Mouse (Mus musculus) hindbrain, embryonic 11.5 days (tissue): Measurements from ENCODE around the gene Acer2. TPM values are rescaled to one million over a fixed set of nuclear protein-coding genes. Genes with fewer than 3 reads are reported as not detected.

Experiments
- ATAC-seq: fragments of 200-750 bp; cut with Nextera tagmentation; 2 replicates; pipeline ENCODE4 v1.8.0; 2017; ENCODE audit warnings: mild to moderate bottlenecking, moderate TSS enrichment, moderate library complexity; ENCODE audit not compliant: low FRiP score
- DNase-seq: peaks from one replicate; pipeline ENCODE4 v3.0.0-alpha.2; 2015; ENCODE audit warnings: low spot score
- H3K27ac ChIP-seq: fragments of 300-500 bp; sonication (generic); 2 replicates; pipeline ENCODE4 v1.5.1; 2014; ENCODE audit warnings: mild to moderate bottlenecking, low read depth, low read length
- H3K27me3 ChIP-seq: fragments of 300-500 bp; sonication (generic); 2 replicates; pipeline ENCODE4 v1.6.1; 2014; ENCODE audit warnings: mild to moderate bottlenecking, low read length, moderate library complexity, mixed read lengths; ENCODE audit not compliant: control insufficient read depth, insufficient read depth
- H3K36me3 ChIP-seq: fragments of 300-500 bp; sonication (generic); 2 replicates; pipeline ENCODE4 v1.6.1; 2014; ENCODE audit warnings: mild to moderate bottlenecking, low read length, moderate library complexity, mixed read lengths; ENCODE audit not compliant: control insufficient read depth, insufficient read depth
- H3K4me1 ChIP-seq: fragments of 300-500 bp; sonication (generic); replicated peaks from 2 replicates; pipeline ENCODE4 v1.6.1; 2014; ENCODE audit warnings: low read length, mixed read lengths; ENCODE audit not compliant: control insufficient read depth, insufficient read depth
- H3K4me2 ChIP-seq: fragments of 300-500 bp; sonication (generic); replicated peaks from 2 replicates; pipeline ENCODE4 v1.6.1; 2014; ENCODE audit warnings: mild to moderate bottlenecking, low read depth, low read length
- H3K4me3 ChIP-seq: fragments of 300-500 bp; sonication (generic); 2 replicates; pipeline ENCODE4 v1.5.1; 2014; ENCODE audit warnings: low read depth, low read length
- H3K9ac ChIP-seq: fragments of 300-500 bp; sonication (generic); 2 replicates; pipeline ENCODE4 v1.6.1; 2014; ENCODE audit warnings: low read depth, low read length
- H3K9me3 ChIP-seq: fragments of 300-500 bp; sonication (generic); 2 replicates; pipeline ENCODE4 v1.6.1; 2016; ENCODE audit warnings: low read length; ENCODE audit not compliant: control insufficient read depth
- WGBS: fragments of 180-500 bp; shearing (Covaris S2); extraction: QIAGEN DNeasy Blood & Tissue Kit; methylation state at CpG from one replicate; pipeline ENCODE4 v1.1.7; 2014; 5-methylcytosine and 5-hydroxymethylcytosine counted together
- polyA plus RNA-seq: library from polyadenylated mRNA; unstranded; fragments of >200 nt; fragmentation: Nextera tagmentation; extraction: Ambion mirVana; gene quantifications from 2 replicates; pipeline ENCODE4 v1.2.1, GENCODE M21; 2014

Acer2 gene
- polyA plus RNA-seq, 1 experiment from 2014 or later: 11.0 TPM

DNA sequence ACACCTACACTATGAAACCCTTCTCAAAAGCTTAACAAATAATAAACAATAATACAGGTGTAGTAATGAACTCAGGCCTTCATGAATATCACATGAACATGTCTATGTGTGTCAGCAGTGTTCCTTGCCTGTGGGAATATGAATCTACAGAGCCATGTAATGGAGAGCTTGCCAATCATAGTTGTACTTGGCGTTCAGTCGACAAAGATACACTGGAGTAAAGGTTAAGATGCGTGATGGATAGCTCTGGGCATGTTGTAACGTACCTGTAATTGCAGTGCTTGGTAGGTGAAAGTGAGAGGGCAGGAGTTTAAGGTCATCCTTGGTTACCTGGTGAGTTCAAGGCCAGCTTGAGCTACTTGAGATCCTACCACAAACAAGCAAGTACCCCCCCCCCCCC, 7.0 kb downstream of the Acer2 start:
- no peaks in the 10 kb centered on the region for H3K4me1 ChIP-seq
- no peak overlapping the region for H3K4me2 ChIP-seq
- no peak overlapping the region for H3K9ac ChIP-seq
- no peaks in the 10 kb centered on the region for H3K9me3 ChIP-seq
- WGBS: 90% methylated on average over 4 of the region's 4 CpGs
- no peaks in the 10 kb centered on the region for H3K27me3 ChIP-seq
- no peak for DNase-seq
- H3K27ac ChIP-seq: no peak overlapping the region
- no peaks in the 10 kb centered on the region for H3K36me3 ChIP-seq
- no peak overlapping the region for H3K4me3 ChIP-seq
- ATAC-seq: no peak

DNA sequence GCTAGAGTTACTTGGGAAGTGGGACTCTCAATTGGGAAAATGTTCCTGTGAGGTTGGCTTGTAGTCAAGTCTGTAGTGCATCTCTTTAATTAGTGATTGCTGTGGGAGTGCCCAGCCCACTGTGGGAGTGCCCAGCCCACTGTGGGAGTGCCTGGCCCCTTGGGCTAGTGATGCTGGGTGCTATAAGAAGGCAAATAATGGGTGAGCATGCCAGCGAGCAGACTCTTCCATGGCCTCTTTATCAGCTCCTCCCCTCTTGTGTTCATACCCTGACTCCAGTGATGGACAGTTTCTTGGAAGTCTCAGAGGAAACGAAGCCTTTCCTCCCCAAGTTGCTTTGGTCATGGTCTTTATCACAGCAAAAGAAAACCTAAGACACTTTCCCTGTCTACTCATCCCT, 8.2 kb downstream of the Acer2 start:
- no peak overlapping the region for H3K9ac ChIP-seq
- H3K27ac ChIP-seq: no peak overlapping the region
- no peak overlapping the region for H3K4me3 ChIP-seq
- H3K9me3 ChIP-seq: no peaks in the 10 kb centered on the region
- H3K27me3 ChIP-seq: no peaks in the 10 kb centered on the region
- H3K36me3 ChIP-seq: no peaks in the 10 kb centered on the region
- 68% methylated on average over 2 of the region's 2 CpGs for WGBS
- no peak for ATAC-seq
- H3K4me1 ChIP-seq: no peaks in the 10 kb centered on the region
- no peak overlapping the region for H3K4me2 ChIP-seq
- no peak for DNase-seq

DNA sequence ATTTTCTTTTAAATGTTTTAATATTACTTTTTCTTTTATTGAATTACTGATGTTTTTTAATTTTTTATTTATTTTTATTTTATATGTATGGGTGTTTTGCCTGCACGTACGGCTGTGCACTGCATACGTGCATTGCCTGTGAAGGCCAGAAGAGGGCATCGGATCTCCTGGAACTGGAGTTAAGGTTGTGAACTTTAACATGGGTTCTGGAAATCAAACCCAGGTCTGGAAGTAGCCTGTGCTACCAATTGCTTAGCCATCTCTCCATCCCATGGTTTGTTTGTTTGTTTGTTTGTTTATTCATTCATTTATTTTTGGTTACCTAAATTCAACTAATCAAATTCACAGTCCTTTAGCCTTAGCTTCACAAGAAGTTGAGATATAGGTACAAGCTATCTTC, 10.7 kb downstream of the Acer2 start:
- H3K4me1 ChIP-seq: no peaks in the 10 kb centered on the region
- DNase-seq (peak; percentile 50), ATAC-seq (no peak)
- H3K36me3 ChIP-seq: no peaks in the 10 kb centered on the region
- 42% methylated on average over 4 of the region's 4 CpGs for WGBS
- H3K4me3 ChIP-seq: no peak overlapping the region
- H3K4me2 ChIP-seq: no peak overlapping the region
- no peaks in the 10 kb centered on the region for H3K27me3 ChIP-seq
- no peaks in the 10 kb centered on the region for H3K9me3 ChIP-seq
- H3K27ac ChIP-seq: no peak overlapping the region
- H3K9ac ChIP-seq: no peak overlapping the region

DNA sequence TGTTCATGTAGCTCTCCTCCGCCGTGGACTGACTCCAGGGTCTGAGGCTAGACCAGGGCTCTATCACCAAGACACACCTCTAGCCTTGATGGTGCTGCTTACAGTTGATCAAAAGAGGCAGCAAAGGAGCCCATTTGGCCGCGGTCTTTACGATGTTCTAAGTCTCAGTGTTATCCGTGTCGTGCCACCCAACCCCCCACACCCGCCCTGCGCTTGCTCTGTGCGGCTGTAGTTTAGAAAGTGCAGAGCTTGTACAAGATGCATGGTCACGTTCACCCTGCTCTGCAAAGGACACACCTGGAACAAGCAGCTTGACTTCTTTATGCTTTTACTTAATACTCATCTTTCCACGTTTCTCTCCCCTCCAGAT, 11.6 kb downstream of the Acer2 start:
- peak overlapping the region; percentile 13; the same call in 1 of the 2 replicates for H3K4me3 ChIP-seq
- no peaks in the 10 kb centered on the region for H3K36me3 ChIP-seq
- no peak for ATAC-seq
- 52% methylated on average over 12 of the region's 12 CpGs for WGBS
- no peaks in the 10 kb centered on the region for H3K4me1 ChIP-seq
- H3K9me3 ChIP-seq: no peaks in the 10 kb centered on the region
- H3K9ac ChIP-seq: no peak overlapping the region
- H3K27ac ChIP-seq: no peak overlapping the region
- no peaks in the 10 kb centered on the region for H3K27me3 ChIP-seq
- DNase-seq: peak; percentile 11
- 0 out of 2 replicates have a peak overlapping the region, but pooled peaks have one; percentile 19 for H3K4me2 ChIP-seq

DNA sequence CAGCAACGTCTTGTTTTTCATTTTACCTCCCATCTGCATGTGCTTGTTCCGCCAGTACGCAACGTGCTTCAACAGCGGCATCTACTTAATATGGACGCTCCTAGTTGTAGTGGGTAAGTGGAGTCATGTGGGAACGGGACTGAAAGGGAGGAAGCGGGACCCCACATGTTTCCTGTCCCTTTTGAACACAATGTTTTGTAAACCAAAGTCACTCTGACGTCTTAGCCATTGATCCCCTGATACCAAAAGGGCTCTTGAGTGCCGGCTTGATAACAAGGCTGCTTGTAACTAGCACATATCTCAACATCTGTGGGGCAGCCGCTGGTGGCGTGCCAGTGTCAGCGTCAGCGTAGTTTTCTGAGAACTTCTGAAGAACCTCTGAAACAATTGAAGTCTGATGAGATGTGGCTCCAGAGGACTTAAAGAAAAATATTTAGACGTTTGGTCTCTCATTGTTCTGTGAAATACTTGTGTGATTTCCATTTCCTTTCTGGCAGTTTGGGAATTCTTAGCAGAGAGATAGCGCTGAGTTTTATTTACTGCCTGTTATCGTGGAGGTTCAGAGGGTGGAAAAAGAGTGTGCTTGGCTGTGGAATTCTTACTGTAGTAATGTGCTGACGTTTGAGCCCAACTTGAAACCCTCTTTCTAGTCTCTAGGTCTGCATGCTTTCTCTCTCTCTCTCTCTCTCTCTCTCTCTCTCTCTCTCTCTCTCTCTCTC, 12.1 kb downstream of the Acer2 start:
- ATAC-seq: no peak
- no peaks in the 10 kb centered on the region for H3K27me3 ChIP-seq
- no peaks in the 10 kb centered on the region for H3K36me3 ChIP-seq
- peak overlapping the region; percentile 13; the same call in 1 of the 2 replicates for H3K4me3 ChIP-seq
- peak; percentile 16 for DNase-seq
- no peaks in the 10 kb centered on the region for H3K4me1 ChIP-seq
- 0 out of 2 replicates have a peak overlapping the region, but pooled peaks have one; percentile 19 for H3K4me2 ChIP-seq
- no peaks in the 10 kb centered on the region for H3K9me3 ChIP-seq
- 51% methylated on average over 18 of the region's 18 CpGs for WGBS
- H3K27ac ChIP-seq: no peak overlapping the region
- no peak overlapping the region for H3K9ac ChIP-seq

DNA sequence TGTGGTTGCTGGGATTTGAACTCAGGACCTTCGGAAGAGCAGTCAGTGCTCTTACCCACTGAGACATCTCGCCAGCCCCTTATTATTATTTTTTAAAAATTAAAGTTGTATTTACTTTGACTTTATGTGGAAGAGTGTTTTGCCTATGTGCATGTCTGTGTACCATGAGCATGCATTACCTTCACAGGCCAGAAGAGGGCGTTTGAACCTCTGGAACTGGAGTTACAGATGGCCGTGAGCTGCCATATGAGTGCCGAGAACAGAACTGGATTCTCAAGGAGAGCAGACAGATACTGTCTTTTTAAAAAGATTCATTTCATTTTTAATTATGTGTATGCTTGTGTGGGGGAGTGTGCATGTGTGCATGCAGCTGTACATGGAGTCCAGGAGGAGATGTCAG, 13.7 kb downstream of the Acer2 start:
- Histone ChIP-seq H3K9ac (no peak overlapping the region), H3K36me3 (no peaks in the 10 kb centered on the region), H3K4me3 (no peak overlapping the region), H3K27me3 (no peaks in the 10 kb centered on the region), H3K4me1 (no peaks in the 10 kb centered on the region), H3K4me2 (no peak overlapping the region), H3K27ac (no peak overlapping the region), H3K9me3 (no peaks in the 10 kb centered on the region)
- WGBS: 70% methylated on average over 5 of the region's 5 CpGs
- no peak for ATAC-seq
- DNase-seq: no peak

DNA sequence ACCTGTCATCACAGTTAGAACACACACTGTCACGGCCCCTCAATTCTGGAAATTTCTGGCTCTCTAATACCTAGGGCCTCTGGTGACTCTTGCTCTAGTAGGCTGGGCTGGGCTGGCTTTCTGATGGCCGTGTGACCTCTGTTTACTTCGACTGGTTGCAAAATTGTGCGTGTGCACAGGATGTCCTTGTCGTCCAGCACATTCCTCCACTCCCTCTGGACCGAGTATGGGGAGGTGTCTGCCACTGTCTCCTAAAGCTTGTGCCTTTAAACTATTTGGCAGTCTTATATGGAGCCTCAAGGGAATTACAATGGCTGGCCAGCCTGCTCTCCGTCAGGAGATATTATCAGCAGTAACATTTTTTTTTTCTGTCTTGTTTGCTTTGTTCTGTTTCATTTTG, 23.2 kb downstream of the Acer2 start:
- Histone ChIP-seq H3K27ac (no peak overlapping the region), H3K27me3 (no peaks in the 10 kb centered on the region), H3K4me2 (no peak overlapping the region), H3K36me3 (no peaks in the 10 kb centered on the region), H3K9me3 (no peaks in the 10 kb centered on the region), H3K4me1 (no peaks in the 10 kb centered on the region), H3K4me3 (no peak overlapping the region), H3K9ac (no peak overlapping the region)
- no peak for ATAC-seq
- 82% methylated on average over 7 of the region's 7 CpGs for WGBS
- no peak for DNase-seq

DNA sequence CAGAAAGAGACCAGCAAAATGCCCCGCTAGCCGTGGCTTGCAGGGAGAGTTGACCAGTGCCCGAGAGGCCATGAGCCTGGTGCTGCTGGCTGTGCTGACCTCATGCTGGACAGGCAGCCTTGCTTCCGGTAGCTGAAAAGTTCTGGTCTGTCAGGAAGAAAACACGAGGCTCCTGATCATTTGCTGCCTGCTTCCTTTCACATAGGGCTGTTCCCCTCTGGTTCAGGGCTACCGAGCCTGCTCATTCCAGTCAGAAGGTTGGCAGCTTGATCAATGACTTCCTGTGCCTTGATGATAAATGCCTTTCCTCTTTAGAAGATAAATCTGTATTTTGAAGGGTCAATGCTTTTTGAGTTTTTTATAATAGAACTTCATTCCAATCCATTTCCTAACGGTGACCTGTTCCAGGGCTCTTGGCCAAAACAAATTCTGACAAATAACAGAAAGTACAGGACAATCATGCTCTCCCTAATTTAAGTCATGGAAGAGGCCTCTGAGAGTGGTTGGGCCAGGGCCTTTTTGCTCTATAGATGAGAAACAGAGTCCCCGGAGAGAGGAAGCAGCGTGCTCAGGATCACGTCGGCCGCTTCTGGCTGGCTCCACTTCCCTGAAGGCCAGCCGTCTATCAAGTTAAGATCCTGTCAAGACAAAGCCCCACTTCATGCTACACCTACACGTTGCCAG, 24.7 kb downstream of the Acer2 start:
- Histone ChIP-seq H3K4me2 (no peak overlapping the region), H3K4me3 (no peak overlapping the region), H3K9me3 (no peaks in the 10 kb centered on the region), H3K36me3 (no peaks in the 10 kb centered on the region), H3K27ac (no peak overlapping the region), H3K27me3 (no peaks in the 10 kb centered on the region), H3K9ac (no peak overlapping the region), H3K4me1 (no peaks in the 10 kb centered on the region)
- WGBS: 56% methylated on average over 14 of the region's 14 CpGs
- ATAC-seq (no peak), DNase-seq (peak; percentile 23)

DNA sequence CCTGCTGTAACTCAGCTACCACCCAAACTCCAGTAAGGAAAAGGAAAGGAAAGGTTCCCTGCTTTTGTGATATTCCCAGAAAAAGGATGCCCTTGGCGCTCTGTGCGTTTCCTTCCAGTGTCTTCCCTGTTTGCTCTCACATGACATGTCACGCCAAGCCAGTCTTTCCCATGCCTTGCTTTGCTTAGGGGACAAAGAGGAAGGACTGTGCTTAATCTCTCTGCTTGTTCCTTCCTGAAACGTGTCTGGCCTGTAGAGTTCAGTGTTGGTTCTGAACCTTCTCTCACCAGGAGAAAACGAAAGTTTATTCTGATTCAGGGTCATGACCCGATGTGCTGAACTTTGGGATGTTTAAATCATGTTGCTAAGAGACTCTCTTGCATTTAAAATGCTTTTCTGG, 28.2 kb downstream of the Acer2 start:
- DNase-seq: no peak
- Histone ChIP-seq H3K9ac (no peak overlapping the region), H3K4me2 (no peak overlapping the region), H3K9me3 (no peaks in the 10 kb centered on the region), H3K27me3 (no peaks in the 10 kb centered on the region), H3K4me1 (no peaks in the 10 kb centered on the region), H3K4me3 (no peak overlapping the region), H3K27ac (no peak overlapping the region), H3K36me3 (no peaks in the 10 kb centered on the region)
- no peak for ATAC-seq
- WGBS: 65% methylated on average over 6 of the region's 6 CpGs
